Mouse (Mus musculus) spleen, adult 2 months (tissue): ENCODE measurements at regions not wholly inside any gene's neighbourhood (a gene's known extent, or its start where the extent isn't known, plus 50 kb on each side); places are given as distances from the start of the nearest gene placed in this dataset.

Source experiments
- CTCF ChIP-seq: fragments of 200-500 bp; IDR thresholded peaks from 2 replicates; pipeline ENCODE4 v1.5.1; 2011; ENCODE audit warnings: mild to moderate bottlenecking, inconsistent platforms; ENCODE audit not compliant: insufficient read depth, insufficient read length, insufficient replicate concordance; ENCODE audit errors: extremely low read depth
- POLR2A ChIP-seq: fragments of 200-500 bp; IDR thresholded peaks from 2 replicates; pipeline ENCODE4 v1.6.1; 2011; ENCODE audit warnings: low read depth, low read length, inconsistent platforms

GRCm38 (mm10) chr7:71560296-71560936 is 209.1 kb upstream of the Gm10295 start:
- TF ChIP-seq CTCF, result no peak
- TF ChIP-seq POLR2A, result no peak
